Mouse (Mus musculus): ENCODE data around the gene Tnrc6c. TPM values are rescaled to one million over a fixed set of nuclear protein-coding genes. Genes with fewer than 3 reads are reported as not detected.

The Tnrc6c gene
- polyA plus RNA-seq, 1 experiment: 19.5 TPM

GRCm38 (mm10) chr11:117728841-117729240 lies 74.8 kb downstream of the Tnrc6c start:
- 80% methylated on average over 1 of the region's 1 CpGs for whole genome bisulfite sequencing
- no peak overlapping the region for H3K4me3 ChIP-seq (replicated peaks; ENCODE audit: control insufficient read depth, low read depth, low read length)
- no peak for TF ChIP-seq CTCF (IDR thresholded peaks at IDR 0.05; ENCODE audit: control insufficient read depth, insufficient read depth, low read length)
- peaks cover 4% of the 10 kb centered on the region for H3K4me1 ChIP-seq (ENCODE audit: control insufficient read depth, insufficient read depth, low read length)
- H3K27ac ChIP-seq (ENCODE audit: control insufficient read depth, insufficient read depth, low read depth, low read length, poor library complexity): no peak overlapping the region

GRCm38 (mm10) chr11:117729341-117729740 lies 75.3 kb downstream of the Tnrc6c start:
- 82% methylated on average over 3 of the region's 3 CpGs for WGBS
- TF ChIP-seq POLR2A (IDR thresholded peaks at IDR 0.05; ENCODE audit: borderline replicate concordance, control insufficient read depth, low read depth, low read length): no peak
- no peak for TF ChIP-seq CTCF (IDR thresholded peaks at IDR 0.05; ENCODE audit: control insufficient read depth, insufficient read depth, low read length)
- Histone ChIP-seq H3K4me1 (ENCODE audit: control insufficient read depth, insufficient read depth, low read length) (peaks cover 3% of the 10 kb centered on the region; the same call in 1 of the 2 replicates), H3K27ac (ENCODE audit: control insufficient read depth, insufficient read depth, low read depth, low read length, poor library complexity) (no peak overlapping the region), H3K4me3 (replicated peaks; ENCODE audit: control insufficient read depth, low read depth, low read length) (no peak overlapping the region)

- H3K27ac ChIP-seq (ENCODE audit: control insufficient read depth, insufficient read depth, low read depth, low read length, poor library complexity): no peak overlapping the region
These were observed 75.9 kb downstream of the Tnrc6c start for GRCm38 (mm10) chr11:117729798-117730489.

GRCm38 (mm10) chr11:117730490-117730838 lies 76.4 kb downstream of the Tnrc6c start:
- Histone ChIP-seq H3K4me1 (ENCODE audit: control insufficient read depth, insufficient read depth, low read length) (no peaks in the 10 kb centered on the region; the same call in 1 of the 2 replicates), H3K4me3 (replicated peaks; ENCODE audit: control insufficient read depth, low read depth, low read length) (no peak overlapping the region), H3K27ac (ENCODE audit: control insufficient read depth, insufficient read depth, low read depth, low read length, poor library complexity) (no peak overlapping the region)
- TF ChIP-seq CTCF (IDR thresholded peaks at IDR 0.05; ENCODE audit: control insufficient read depth, insufficient read depth, low read length): no peak
- TF ChIP-seq POLR2A (IDR thresholded peaks at IDR 0.05; ENCODE audit: borderline replicate concordance, control insufficient read depth, low read depth, low read length): no peak
- 82% methylated on average over 4 of the region's 4 CpGs for WGBS

More at GRCm38 (mm10) chr11:117729798-117730489, 75.9 kb downstream of the Tnrc6c start:
- WGBS: 86% methylated on average over 7 of the region's 7 CpGs
- Histone ChIP-seq H3K4me1 (ENCODE audit: control insufficient read depth, insufficient read depth, low read length) (no peaks in the 10 kb centered on the region; the same call in 1 of the 2 replicates), H3K4me3 (replicated peaks; ENCODE audit: control insufficient read depth, low read depth, low read length) (no peak overlapping the region)
- TF ChIP-seq CTCF (IDR thresholded peaks at IDR 0.05; ENCODE audit: control insufficient read depth, insufficient read depth, low read length) (no peak), POLR2A (IDR thresholded peaks at IDR 0.05; ENCODE audit: borderline replicate concordance, control insufficient read depth, low read depth, low read length) (no peak)

GRCm38 (mm10) chr11:117731470-117731869 lies 77.4 kb downstream of the Tnrc6c start:
- Histone ChIP-seq H3K4me3 (replicated peaks; ENCODE audit: control insufficient read depth, low read depth, low read length) (no peak overlapping the region), H3K27ac (ENCODE audit: control insufficient read depth, insufficient read depth, low read depth, low read length, poor library complexity) (no peak overlapping the region), H3K4me1 (ENCODE audit: control insufficient read depth, insufficient read depth, low read length) (no peaks in the 10 kb centered on the region)
- 94% methylated on average over 7 of the region's 7 CpGs for WGBS
- TF ChIP-seq POLR2A (IDR thresholded peaks at IDR 0.05; ENCODE audit: borderline replicate concordance, control insufficient read depth, low read depth, low read length) (no peak), CTCF (IDR thresholded peaks at IDR 0.05; ENCODE audit: control insufficient read depth, insufficient read depth, low read length) (no peak)

GRCm38 (mm10) chr11:117736037-117736689 lies 82.1 kb downstream of the Tnrc6c start:
- H3K27ac ChIP-seq (ENCODE audit: control insufficient read depth, insufficient read depth, low read depth, low read length, poor library complexity): no peak overlapping the region
- no peak for TF ChIP-seq CTCF (IDR thresholded peaks at IDR 0.05; ENCODE audit: control insufficient read depth, insufficient read depth, low read length)
- TF ChIP-seq POLR2A (IDR thresholded peaks at IDR 0.05; ENCODE audit: borderline replicate concordance, control insufficient read depth, low read depth, low read length): no peak
- no peaks in the 10 kb centered on the region for H3K4me1 ChIP-seq (ENCODE audit: control insufficient read depth, insufficient read depth, low read length)
- WGBS: 65% methylated on average over 5 of the region's 5 CpGs
- H3K4me3 ChIP-seq (replicated peaks; ENCODE audit: control insufficient read depth, low read depth, low read length): no peak overlapping the region

- TF ChIP-seq POLR2A (IDR thresholded peaks at IDR 0.05; ENCODE audit: borderline replicate concordance, control insufficient read depth, low read depth, low read length) (no peak), CTCF (IDR thresholded peaks at IDR 0.05; ENCODE audit: control insufficient read depth, insufficient read depth, low read length) (no peak)
- Histone ChIP-seq H3K4me1 (ENCODE audit: control insufficient read depth, insufficient read depth, low read length) (no peaks in the 10 kb centered on the region), H3K4me3 (replicated peaks; ENCODE audit: control insufficient read depth, low read depth, low read length) (no peak overlapping the region), H3K27ac (ENCODE audit: control insufficient read depth, insufficient read depth, low read depth, low read length, poor library complexity) (no peak overlapping the region)
- 87% methylated on average over 5 of the region's 5 CpGs for WGBS
These were observed 84.0 kb downstream of the Tnrc6c start for GRCm38 (mm10) chr11:117738123-117738522.

- H3K27ac ChIP-seq (ENCODE audit: control insufficient read depth, insufficient read depth, low read depth, low read length, poor library complexity): no peak overlapping the region
- WGBS: 87% methylated on average over 6 of the region's 6 CpGs
- TF ChIP-seq POLR2A (IDR thresholded peaks at IDR 0.05; ENCODE audit: borderline replicate concordance, control insufficient read depth, low read depth, low read length) (no peak), CTCF (IDR thresholded peaks at IDR 0.05; ENCODE audit: control insufficient read depth, insufficient read depth, low read length) (no peak)
These were observed 87.0 kb downstream of the Tnrc6c start for GRCm38 (mm10) chr11:117741128-117741527.

More at GRCm38 (mm10) chr11:117741128-117741527, 87.0 kb downstream of the Tnrc6c start:
- Histone ChIP-seq H3K4me1 (ENCODE audit: control insufficient read depth, insufficient read depth, low read length) (no peaks in the 10 kb centered on the region), H3K4me3 (replicated peaks; ENCODE audit: control insufficient read depth, low read depth, low read length) (no peak overlapping the region)
